Mouse (Mus musculus) kidney, postnatal 36 days (tissue): Measurements from ENCODE around the gene Trp73.

Experiments
- DNase-seq, 2 experiments: peaks; one replicate each; pipeline ENCODE4 v3.0.0; 2021 to 2022; ENCODE audit warnings: mixed read lengths in 2 of 2

Gene Trp73

GRCm38 (mm10) chr4:154142211-154143040 lies 2.4 kb upstream of the Trp73 start, which contains the start of gene Wrap73:
Wrap73 (plus strand) TSS chr4:154142372.
- peak; percentile 93 to 95 for DNase-seq

GRCm38 (mm10) chr4:154141009-154141867 lies 1.2 kb upstream of the Trp73 start:
- DNase-seq: no peak

GRCm38 (mm10) chr4:154140213-154141008 lies 403 bp upstream of the Trp73 start:
- DNase-seq: no peak

- peak; percentile 29 to 61 for DNase-seq
Measured at GRCm38 (mm10) chr4:154139671-154140181, 282 bp downstream of the Trp73 start.

- DNase-seq: no peak
Measured at GRCm38 (mm10) chr4:154137139-154137538, 2.9 kb downstream of the Trp73 start.

GRCm38 (mm10) chr4:154134803-154135202 lies 5.2 kb downstream of the Trp73 start:
- no peak for DNase-seq

- no peak for DNase-seq
Measured at GRCm38 (mm10) chr4:154131894-154132293, 8.1 kb downstream of the Trp73 start.

- no peak for DNase-seq
Measured at GRCm38 (mm10) chr4:154129950-154130349, 10.1 kb downstream of the Trp73 start.

GRCm38 (mm10) chr4:154127273-154127672 lies 12.7 kb downstream of the Trp73 start:
- no peak for DNase-seq

GRCm38 (mm10) chr4:154125202-154125601 lies 14.8 kb downstream of the Trp73 start:
- no peak for DNase-seq

GRCm38 (mm10) chr4:154123553-154123952 lies 16.5 kb downstream of the Trp73 start:
- no peak for DNase-seq

GRCm38 (mm10) chr4:154122374-154122773 lies 17.6 kb downstream of the Trp73 start:
- no peak for DNase-seq

GRCm38 (mm10) chr4:154121800-154122199 lies 18.2 kb downstream of the Trp73 start:
- DNase-seq: no peak

GRCm38 (mm10) chr4:154119208-154119607 lies 20.8 kb downstream of the Trp73 start:
- DNase-seq: no peak

GRCm38 (mm10) chr4:154118782-154119181 lies 21.2 kb downstream of the Trp73 start:
- no peak for DNase-seq

- peak in 1 of 2 experiments; percentile 10 for DNase-seq
Measured at GRCm38 (mm10) chr4:154116421-154116820, 23.6 kb downstream of the Trp73 start.

GRCm38 (mm10) chr4:154109850-154110243 lies 30.2 kb downstream of the Trp73 start:
- no peak for DNase-seq

- no peak for DNase-seq
Measured at GRCm38 (mm10) chr4:154109216-154109849, 30.7 kb downstream of the Trp73 start.

- no peak for DNase-seq
Measured at GRCm38 (mm10) chr4:154106497-154107061, 33.4 kb downstream of the Trp73 start.

GRCm38 (mm10) chr4:154105381-154106001 lies 34.5 kb downstream of the Trp73 start:
- peak; percentile 39 to 82 for DNase-seq

GRCm38 (mm10) chr4:154103912-154104311 lies 36.1 kb downstream of the Trp73 start:
- DNase-seq: no peak
